Mouse (Mus musculus) bone marrow macrophage, adult 2 months (primary cell): ENCODE data around the gene Fam160a1. TPM values are rescaled to one million over a fixed set of nuclear protein-coding genes. Genes with fewer than 3 reads are reported as not detected.

ENCODE experiments used
- H3K27ac ChIP-seq: 2 replicates; pipeline ENCODE4 v1.5.1; 2012; ENCODE audit warnings: low read depth, low read length; ENCODE audit not compliant: insufficient read depth
- H3K4me1 ChIP-seq: 2 replicates; pipeline ENCODE4 v1.6.1; 2012; ENCODE audit warnings: low read length; ENCODE audit not compliant: control insufficient read depth, insufficient read depth
- H3K4me3 ChIP-seq: 2 replicates; pipeline ENCODE4 v1.5.1; 2012; ENCODE audit warnings: mild to moderate bottlenecking, low read length, moderate library complexity; ENCODE audit not compliant: insufficient read depth
- CTCF ChIP-seq: IDR thresholded peaks from 2 replicates; pipeline ENCODE4 v1.5.1; 2012; ENCODE audit warnings: low read depth, mild to moderate bottlenecking, low read length, moderate library complexity
- POLR2A ChIP-seq: IDR thresholded peaks from 2 replicates; pipeline ENCODE4 v1.6.1; 2012; ENCODE audit warnings: mild to moderate bottlenecking, low read depth, low read length, borderline replicate concordance
- polyA plus RNA-seq: library from polyadenylated mRNA; stranded (reverse); fragments of >200 nt; gene quantifications from 2 replicates; pipeline ENCODE4 v1.2.4, GENCODE M21; 2012; ENCODE audit not compliant: missing spikeins, insufficient read depth, insufficient read length

Gene Fam160a1
- polyA plus RNA-seq, 1 experiment, result not detected

DNA sequence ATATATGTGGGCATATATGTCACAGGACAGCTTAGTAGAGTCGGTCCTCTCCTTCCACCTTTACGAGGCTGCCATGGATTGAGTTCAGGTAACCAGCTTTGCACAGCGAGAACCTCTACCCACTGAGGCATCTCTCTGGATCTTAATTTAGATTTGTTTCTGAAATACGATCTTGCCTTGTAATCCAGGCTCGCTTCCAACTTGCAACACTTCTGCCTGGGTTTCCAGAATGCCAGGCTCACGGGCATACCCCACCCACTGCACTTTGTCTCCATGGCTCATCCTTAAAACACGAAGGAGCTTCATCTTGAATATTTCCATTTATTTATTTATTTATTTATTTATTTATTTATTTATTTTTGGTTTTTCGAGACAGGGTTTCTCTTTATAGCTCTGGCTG is 131.8 kb downstream of the Fam160a1 start:
- Histone ChIP-seq H3K4me1 (no peaks in the 10 kb centered on the region), H3K27ac (no peak overlapping the region), H3K4me3 (no peak overlapping the region)
- TF ChIP-seq POLR2A, result no peak
- TF ChIP-seq CTCF, result no peak

DNA sequence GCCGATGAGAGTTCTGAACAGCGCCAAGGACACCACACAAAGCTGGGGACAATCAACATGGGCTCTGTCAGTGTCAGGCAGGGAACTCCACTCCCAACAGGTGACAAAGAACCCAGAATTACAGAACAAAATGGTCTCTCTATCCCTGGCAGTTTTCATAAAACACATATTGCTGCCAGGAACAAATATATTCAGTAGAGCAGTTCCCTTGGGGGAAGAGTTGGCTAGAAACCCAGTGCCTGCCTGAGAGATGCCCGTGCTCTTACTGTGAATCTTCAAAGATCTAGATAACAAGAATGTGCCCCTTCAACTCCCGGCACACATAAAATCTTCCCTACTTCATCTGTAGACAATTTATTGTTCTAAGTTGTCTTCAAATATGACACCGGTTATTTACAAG is 133.5 kb downstream of the Fam160a1 start:
- no peak overlapping the region for H3K27ac ChIP-seq
- H3K4me3 ChIP-seq, result no peak overlapping the region
- H3K4me1 ChIP-seq, result no peaks in the 10 kb centered on the region
- no peak for TF ChIP-seq POLR2A
- TF ChIP-seq CTCF, result no peak

DNA sequence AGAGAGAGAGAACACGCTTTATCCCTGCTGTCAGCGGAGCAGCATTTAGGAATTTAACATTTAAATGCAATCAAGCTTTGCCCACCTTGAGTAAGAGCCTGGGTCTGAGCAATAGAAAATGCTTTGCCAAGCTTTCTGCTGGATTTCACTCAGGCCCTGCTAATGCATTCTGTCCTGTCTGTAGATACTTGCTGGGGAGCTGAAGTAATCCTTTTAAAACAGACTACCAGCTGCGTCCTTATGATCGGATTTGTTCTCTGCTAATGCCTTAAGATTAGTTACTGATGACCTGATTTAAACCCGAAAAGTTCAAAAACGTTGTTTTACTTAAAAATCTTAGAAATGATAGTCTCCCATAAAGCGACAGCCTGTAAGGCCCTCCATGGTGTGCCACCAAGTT is 136.0 kb downstream of the Fam160a1 start:
- Histone ChIP-seq H3K27ac (no peak overlapping the region), H3K4me3 (no peak overlapping the region), H3K4me1 (no peaks in the 10 kb centered on the region)
- no peak for TF ChIP-seq CTCF
- no peak for TF ChIP-seq POLR2A

- H3K4me3 ChIP-seq, result no peak overlapping the region
- H3K27ac ChIP-seq, result no peak overlapping the region
- TF ChIP-seq CTCF, result no peak
- TF ChIP-seq POLR2A, result no peak
- H3K4me1 ChIP-seq, result no peaks in the 10 kb centered on the region
Observed at GRCm38 (mm10) chr3:85679960-85680359, 137.1 kb downstream of the Fam160a1 start.

DNA sequence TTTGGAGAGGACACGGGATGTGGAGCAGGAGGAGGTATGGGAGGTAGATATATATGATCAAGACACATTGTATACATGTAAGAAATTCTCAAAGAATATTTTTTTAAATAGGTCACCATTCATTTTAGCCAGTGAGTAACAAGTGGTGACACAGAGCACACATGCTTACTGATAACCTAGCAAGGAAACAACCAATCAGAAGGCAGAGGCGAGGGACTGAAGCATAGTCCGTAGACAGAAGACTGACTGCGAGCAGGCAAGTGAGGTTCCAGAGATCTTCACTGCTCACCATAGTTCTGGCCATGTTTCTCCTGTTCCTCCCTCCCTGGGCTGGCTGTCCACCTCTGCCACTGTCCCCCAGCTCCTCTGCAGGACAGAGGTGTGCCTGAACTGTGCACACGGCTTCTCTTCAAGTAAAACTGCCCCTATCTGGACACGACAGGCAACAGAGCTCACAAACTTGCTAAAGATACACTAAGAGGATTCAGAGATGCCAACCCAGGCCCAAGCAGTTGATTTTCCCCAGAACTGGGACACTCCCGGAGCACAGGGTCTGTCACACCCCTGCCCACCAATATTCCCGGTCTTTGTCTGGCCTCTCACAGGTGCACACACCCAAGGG is 137.7 kb downstream of the Fam160a1 start:
- H3K4me3 ChIP-seq, result no peak overlapping the region
- no peak for TF ChIP-seq CTCF
- TF ChIP-seq POLR2A, result no peak
- H3K4me1 ChIP-seq, result no peaks in the 10 kb centered on the region
- H3K27ac ChIP-seq, result no peak overlapping the region

DNA sequence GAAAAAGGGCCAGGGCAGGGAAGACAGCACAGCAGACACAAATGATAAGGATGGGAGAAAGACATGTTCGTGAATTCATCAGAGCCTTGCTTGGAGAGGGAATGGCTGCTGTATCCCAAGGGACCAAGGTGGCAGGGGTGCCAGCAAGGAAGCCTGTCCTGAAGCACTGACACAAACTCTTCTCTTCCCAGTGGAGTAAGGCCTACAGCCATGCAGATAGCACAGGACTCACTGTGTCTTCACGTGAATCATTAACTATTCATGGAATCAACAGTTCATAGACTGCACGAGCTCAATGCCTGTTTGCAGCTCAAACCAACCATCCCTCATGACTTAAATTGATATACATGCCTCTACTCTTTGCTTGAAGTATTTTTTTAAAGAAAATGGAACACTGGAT is 139.1 kb downstream of the Fam160a1 start:
- H3K27ac ChIP-seq, result no peak overlapping the region
- no peaks in the 10 kb centered on the region for H3K4me1 ChIP-seq
- H3K4me3 ChIP-seq, result no peak overlapping the region
- TF ChIP-seq CTCF, result no peak
- no peak for TF ChIP-seq POLR2A

DNA sequence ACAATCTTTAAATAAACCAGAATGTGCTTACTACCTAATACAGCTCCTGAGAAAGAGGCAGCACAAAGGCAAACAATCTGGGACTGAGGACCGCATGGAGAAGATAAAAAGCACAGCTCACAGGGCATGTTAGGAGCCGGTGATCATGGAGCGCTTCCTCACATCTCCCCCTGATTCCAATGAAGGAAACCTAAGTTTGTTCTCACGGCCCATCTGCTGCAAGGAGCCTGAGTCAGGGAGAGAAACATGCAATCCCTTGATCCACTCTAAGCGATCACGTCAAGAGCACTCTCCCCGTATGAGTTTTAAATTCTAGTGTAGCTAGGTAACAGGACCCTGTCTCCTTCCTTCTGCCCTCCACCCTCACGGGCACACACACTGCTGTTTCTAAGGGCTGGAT is 140.0 kb downstream of the Fam160a1 start:
- TF ChIP-seq POLR2A (no peak), CTCF (no peak)
- no peak overlapping the region for H3K4me3 ChIP-seq
- H3K27ac ChIP-seq, result no peak overlapping the region
- no peaks in the 10 kb centered on the region for H3K4me1 ChIP-seq

DNA sequence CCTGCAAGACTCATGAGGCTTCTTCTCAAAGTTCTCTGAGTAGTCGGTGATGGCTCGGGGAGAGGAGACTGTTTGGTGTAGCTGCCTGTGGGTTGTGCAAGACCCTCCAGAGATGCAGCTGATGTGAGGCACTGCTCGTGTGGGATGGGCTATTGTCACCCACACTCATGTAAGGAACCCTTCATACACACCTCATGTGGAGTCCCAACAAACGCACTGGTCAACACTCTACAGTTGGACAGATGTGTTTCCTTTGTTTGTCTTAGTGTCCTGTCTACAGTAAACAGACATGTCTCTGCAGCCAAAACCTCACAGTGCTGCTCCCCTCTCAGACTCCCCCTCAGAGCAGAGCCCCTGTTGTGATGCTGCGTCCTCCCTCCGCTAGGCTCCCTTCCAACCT is 147.2 kb downstream of the Fam160a1 start:
- Histone ChIP-seq H3K27ac (no peak overlapping the region), H3K4me3 (no peak overlapping the region), H3K4me1 (no peaks in the 10 kb centered on the region)
- TF ChIP-seq POLR2A, result no peak
- no peak for TF ChIP-seq CTCF

DNA sequence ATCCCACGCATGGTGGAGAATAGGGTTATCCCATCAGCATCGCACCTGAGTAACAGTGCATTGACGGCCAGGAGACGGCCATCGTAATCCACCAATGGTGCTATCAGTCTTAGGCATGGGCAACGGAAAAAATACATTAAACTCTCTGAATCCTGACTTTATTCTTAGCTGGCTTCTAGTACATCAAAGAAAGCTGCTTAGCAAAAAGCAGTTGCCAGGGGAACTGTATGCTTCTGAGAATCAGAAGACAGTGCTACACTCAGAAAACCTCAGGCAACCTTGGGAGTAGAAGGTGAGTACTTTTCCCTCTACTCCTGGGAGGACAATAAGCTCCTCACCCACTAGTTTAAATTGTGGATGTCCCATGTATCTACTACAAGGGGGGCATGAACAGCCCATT is 149.4 kb downstream of the Fam160a1 start:
- TF ChIP-seq CTCF (no peak), POLR2A (no peak)
- no peak overlapping the region for H3K4me3 ChIP-seq
- no peaks in the 10 kb centered on the region for H3K4me1 ChIP-seq
- H3K27ac ChIP-seq, result no peak overlapping the region

DNA sequence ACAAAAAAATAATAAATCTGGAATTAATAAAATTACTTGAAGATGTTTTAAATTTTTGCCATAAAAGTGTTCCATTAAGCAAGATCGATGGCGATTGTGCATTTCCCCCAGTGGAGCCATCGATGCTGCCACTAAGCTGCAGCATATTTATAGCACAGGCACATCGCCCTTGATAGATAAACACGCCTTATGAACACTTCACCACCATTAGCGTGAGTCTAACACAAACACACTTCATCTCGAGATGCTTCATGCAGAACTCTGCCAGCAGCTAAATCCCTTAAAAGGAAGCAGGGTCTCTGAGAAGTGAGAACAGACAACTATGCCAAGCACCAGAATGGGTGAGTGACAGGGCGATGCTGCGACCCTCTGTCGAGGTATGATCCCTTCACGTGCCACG is 150.4 kb downstream of the Fam160a1 start:
- Histone ChIP-seq H3K4me1 (no peaks in the 10 kb centered on the region), H3K27ac (no peak overlapping the region), H3K4me3 (no peak overlapping the region)
- no peak for TF ChIP-seq CTCF
- no peak for TF ChIP-seq POLR2A

- Histone ChIP-seq H3K4me1 (no peaks in the 10 kb centered on the region), H3K27ac (no peak overlapping the region), H3K4me3 (no peak overlapping the region)
- TF ChIP-seq CTCF (no peak), POLR2A (no peak)
Observed at GRCm38 (mm10) chr3:85666166-85666565, 150.9 kb downstream of the Fam160a1 start.
